Mouse (Mus musculus): Measurements from ENCODE around the gene Jag2. TPM values are rescaled to one million over a fixed set of nuclear protein-coding genes. Genes with fewer than 3 reads are reported as not detected.

The Jag2 gene
- polyA plus RNA-seq, 1 experiment from 2014 or later = 6.0 TPM

DNA sequence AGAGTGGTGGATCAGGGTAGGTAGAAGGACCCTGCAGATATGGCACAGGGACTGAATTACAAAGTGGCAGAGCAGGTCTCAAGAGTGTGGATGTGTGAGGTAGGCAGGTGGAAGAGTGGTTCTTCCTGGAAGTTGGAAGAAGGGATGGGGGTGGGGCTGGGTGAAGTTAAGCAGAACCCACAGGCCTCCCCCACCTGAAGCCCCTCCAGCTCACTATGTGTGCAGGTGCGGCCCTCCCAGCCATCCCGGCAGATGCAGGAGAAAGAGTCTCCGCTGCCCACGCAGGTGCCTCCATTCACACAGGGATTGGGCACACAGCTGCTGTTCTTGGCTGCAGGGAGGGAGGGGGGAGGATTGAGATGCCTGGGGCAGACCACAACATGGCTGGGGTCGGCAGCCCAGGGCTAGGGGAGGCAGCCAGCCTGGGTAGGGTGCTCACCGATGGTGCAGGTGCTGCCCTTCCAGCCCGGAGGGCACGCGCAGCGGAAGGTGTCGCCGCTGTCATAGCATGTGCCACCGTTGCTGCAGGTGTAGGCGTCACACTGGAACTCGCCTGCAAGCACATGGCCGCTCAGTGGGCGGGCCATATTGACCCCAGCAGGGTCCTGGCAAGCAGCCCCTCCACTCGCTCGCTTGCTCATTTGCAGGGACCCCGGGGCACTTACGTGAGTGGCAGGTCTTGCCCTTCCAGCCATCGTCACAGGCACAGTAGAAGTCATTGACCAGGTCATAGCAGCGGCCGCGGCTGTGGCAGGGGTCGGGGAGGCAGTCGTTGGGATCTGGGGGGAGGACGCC lies 16.4 kb downstream of the Jag2 start:
- Histone ChIP-seq H3K27me3 (replicated peaks; ENCODE audit: insufficient read depth, low read length) (no peaks in the 10 kb centered on the region), H3K4me1 (ENCODE audit: insufficient read depth, low read depth, low read length) (no peaks in the 10 kb centered on the region), H3K9ac (replicated peaks; ENCODE audit: low read depth) (no peak overlapping the region), H3K9me3 (ENCODE audit: low read length) (no peaks in the 10 kb centered on the region), H3K27ac (ENCODE audit: low read length) (no peak overlapping the region), H3K4me2 (replicated peaks; ENCODE audit: low read depth, low read length) (no peak overlapping the region), H3K4me3 (ENCODE audit: low read depth, low read length) (no peak overlapping the region), H3K36me3 (ENCODE audit: insufficient read depth, low read length) (peaks cover 17% of the 10 kb centered on the region)
- ATAC-seq (no peak), DNase-seq (ENCODE audit: low spot score) (no peak)
- TF ChIP-seq CTCF (IDR thresholded peaks at IDR 0.05) (no peak), EP300 (IDR thresholded peaks at IDR 0.05) (no peak)
- 87% methylated on average over 28 of the region's 28 CpGs for WGBS

DNA sequence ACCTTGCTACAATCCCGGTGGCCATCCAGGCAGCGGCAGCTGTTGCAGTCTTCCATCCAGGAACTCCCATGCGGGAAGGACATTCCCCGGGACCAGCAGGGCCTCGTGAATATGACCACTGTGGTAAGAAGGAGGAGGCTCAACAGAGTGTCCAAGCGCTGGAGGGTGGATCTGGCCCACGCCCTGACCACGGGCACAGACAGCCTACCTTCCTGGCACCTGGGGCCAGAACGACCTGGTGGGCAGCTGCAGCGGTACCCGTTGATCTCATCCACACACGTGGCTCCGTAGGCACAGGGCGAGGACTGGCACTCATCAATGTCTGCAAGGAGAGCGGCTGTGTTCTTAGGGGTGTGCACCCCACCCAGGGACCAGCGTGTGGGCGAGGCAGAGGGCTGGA lies 17.9 kb downstream of the Jag2 start:
- Histone ChIP-seq H3K4me3 (ENCODE audit: low read depth, low read length) (no peak overlapping the region), H3K27me3 (replicated peaks; ENCODE audit: insufficient read depth, low read length) (no peaks in the 10 kb centered on the region), H3K9me3 (ENCODE audit: low read length) (no peaks in the 10 kb centered on the region), H3K9ac (replicated peaks; ENCODE audit: low read depth) (no peak overlapping the region), H3K27ac (ENCODE audit: low read length) (no peak overlapping the region), H3K36me3 (ENCODE audit: insufficient read depth, low read length) (peaks cover 17% of the 10 kb centered on the region), H3K4me2 (replicated peaks; ENCODE audit: low read depth, low read length) (no peak overlapping the region), H3K4me1 (ENCODE audit: insufficient read depth, low read depth, low read length) (no peaks in the 10 kb centered on the region)
- ATAC-seq (no peak), DNase-seq (ENCODE audit: low spot score) (no peak)
- TF ChIP-seq EP300 (IDR thresholded peaks at IDR 0.05) = no peak
- TF ChIP-seq CTCF (IDR thresholded peaks at IDR 0.05) = no peak
- WGBS = 87% methylated on average over 17 of the region's 17 CpGs

DNA sequence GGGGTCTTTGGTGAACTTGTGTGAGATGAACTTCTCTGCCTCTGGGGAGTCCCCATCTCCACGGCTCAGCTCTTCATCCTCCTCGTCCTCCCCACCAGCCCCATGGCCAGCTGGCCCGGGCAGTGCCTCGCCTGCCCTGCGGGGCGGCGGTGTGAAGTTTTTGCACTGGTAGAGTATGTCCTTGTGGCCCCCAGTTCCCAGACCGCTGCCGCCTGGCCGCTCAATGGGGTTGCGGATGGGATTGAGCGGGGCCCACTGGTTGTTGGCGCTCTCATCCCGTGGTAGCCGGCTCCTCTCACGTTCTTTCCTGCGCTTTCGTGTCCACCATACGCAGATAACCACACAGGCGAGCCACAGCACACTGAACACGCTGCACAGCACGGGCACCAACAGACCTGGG lies 20.6 kb downstream of the Jag2 start:
- H3K36me3 ChIP-seq (ENCODE audit: insufficient read depth, low read length) = peaks cover 17% of the 10 kb centered on the region
- DNase-seq (ENCODE audit: low spot score) (no peak), ATAC-seq (no peak)
- no peaks in the 10 kb centered on the region for H3K9me3 ChIP-seq (ENCODE audit: low read length)
- no peaks in the 10 kb centered on the region for H3K27me3 ChIP-seq (replicated peaks; ENCODE audit: insufficient read depth, low read length)
- H3K9ac ChIP-seq (replicated peaks; ENCODE audit: low read depth) = no peak overlapping the region
- TF ChIP-seq EP300 (IDR thresholded peaks at IDR 0.05) (no peak), CTCF (IDR thresholded peaks at IDR 0.05) (no peak)
- H3K4me1 ChIP-seq (ENCODE audit: insufficient read depth, low read depth, low read length) = no peaks in the 10 kb centered on the region
- H3K4me3 ChIP-seq (ENCODE audit: low read depth, low read length) = no peak overlapping the region
- H3K4me2 ChIP-seq (replicated peaks; ENCODE audit: low read depth, low read length) = no peak overlapping the region
- WGBS = 91% methylated on average over 22 of the region's 22 CpGs
- H3K27ac ChIP-seq (ENCODE audit: low read length) = no peak overlapping the region

DNA sequence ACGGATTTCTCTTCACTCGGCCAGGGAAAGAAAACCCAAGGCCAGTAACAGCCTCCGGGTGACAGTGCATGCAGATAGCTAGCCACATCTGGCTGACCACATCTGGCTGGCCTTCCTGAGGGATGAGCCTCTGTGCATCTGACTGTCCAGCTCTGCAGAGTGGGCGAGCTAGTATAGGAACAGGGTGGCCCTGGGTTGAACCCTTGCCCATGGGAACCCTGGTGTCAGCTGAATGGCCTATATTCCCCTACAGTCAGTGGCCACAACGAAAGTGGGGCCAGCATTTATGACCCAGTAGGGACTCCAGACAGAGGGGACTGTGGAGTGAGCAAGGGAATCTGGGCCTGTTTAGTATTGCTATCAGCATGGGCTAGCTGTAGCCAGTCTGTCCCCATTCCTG lies 24.6 kb downstream of the Jag2 start:
- H3K9ac ChIP-seq (replicated peaks; ENCODE audit: low read depth) = no peak overlapping the region

DNA sequence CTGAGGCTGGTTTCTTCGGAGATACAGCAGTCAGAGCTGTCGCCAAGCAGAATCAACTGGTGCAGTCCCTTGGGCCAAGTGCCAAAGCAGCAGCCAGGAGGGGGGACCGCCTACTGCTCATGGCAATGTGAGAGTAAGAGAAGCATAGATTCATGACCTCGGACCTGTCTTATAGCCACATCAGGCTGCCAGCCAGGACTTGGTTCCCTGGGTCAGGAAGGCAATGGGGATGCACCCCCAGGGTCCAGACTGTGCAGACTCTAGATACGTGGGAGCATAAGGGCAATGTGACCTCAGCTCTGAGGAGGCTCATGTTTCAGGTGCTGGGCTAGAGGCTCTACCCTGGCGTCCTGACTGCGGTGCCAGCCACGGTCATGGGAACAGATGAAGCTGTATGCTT lies 25.6 kb downstream of the Jag2 start:
- no peak for DNase-seq (ENCODE audit: low spot score)
- no peak for TF ChIP-seq EP300 (IDR thresholded peaks at IDR 0.05)
- H3K4me2 ChIP-seq (replicated peaks; ENCODE audit: low read depth, low read length) = no peak overlapping the region
- WGBS = 50% methylated on average over 8 of the region's 8 CpGs
- no peaks in the 10 kb centered on the region for H3K4me1 ChIP-seq (ENCODE audit: insufficient read depth, low read depth, low read length)
- H3K36me3 ChIP-seq (ENCODE audit: insufficient read depth, low read length) = peaks cover 3% of the 10 kb centered on the region; the same call in 1 of the 2 replicates
- no peak overlapping the region for H3K27ac ChIP-seq (ENCODE audit: low read length)
- no peak for ATAC-seq
- H3K9me3 ChIP-seq (ENCODE audit: low read length) = no peaks in the 10 kb centered on the region
- no peaks in the 10 kb centered on the region for H3K27me3 ChIP-seq (replicated peaks; ENCODE audit: insufficient read depth, low read length)
- no peak overlapping the region for H3K9ac ChIP-seq (replicated peaks; ENCODE audit: low read depth)
- no peak overlapping the region for H3K4me3 ChIP-seq (ENCODE audit: low read depth, low read length)

More for the DNA sequence above, 24.6 kb downstream of the Jag2 start:
- no peak overlapping the region for H3K4me2 ChIP-seq (replicated peaks; ENCODE audit: low read depth, low read length)
- H3K4me1 ChIP-seq (ENCODE audit: insufficient read depth, low read depth, low read length) = no peaks in the 10 kb centered on the region
- peaks cover 3% of the 10 kb centered on the region; the same call in 1 of the 2 replicates for H3K36me3 ChIP-seq (ENCODE audit: insufficient read depth, low read length)
- no peaks in the 10 kb centered on the region for H3K9me3 ChIP-seq (ENCODE audit: low read length)
- H3K27me3 ChIP-seq (replicated peaks; ENCODE audit: insufficient read depth, low read length) = no peaks in the 10 kb centered on the region
- WGBS = 87% methylated on average over 5 of the region's 5 CpGs
- H3K4me3 ChIP-seq (ENCODE audit: low read depth, low read length) = no peak overlapping the region
- no peak overlapping the region for H3K27ac ChIP-seq (ENCODE audit: low read length)
- no peak for DNase-seq (ENCODE audit: low spot score)
- TF ChIP-seq CTCF (IDR thresholded peaks at IDR 0.05) = no peak
- TF ChIP-seq EP300 (IDR thresholded peaks at IDR 0.05) = no peak
- ATAC-seq = no peak

DNA sequence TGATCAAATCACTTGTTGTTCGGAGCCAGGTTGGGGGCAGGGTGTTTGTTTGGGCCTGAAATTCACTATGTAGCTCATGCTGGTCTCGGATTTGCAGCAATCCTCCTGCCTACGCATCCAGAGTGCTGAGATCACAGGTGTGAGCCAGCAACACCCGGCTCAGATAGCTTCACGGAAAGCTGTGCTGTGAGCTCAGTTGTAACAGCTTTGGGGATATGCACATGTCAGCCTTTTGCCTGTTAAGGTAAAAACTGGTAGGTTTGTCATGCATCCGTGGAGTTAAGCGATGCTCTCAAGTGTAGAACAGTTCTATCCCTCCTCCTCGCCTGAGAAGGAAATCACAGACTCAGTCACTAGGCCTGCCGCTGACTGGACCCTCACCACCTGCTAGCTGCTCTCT lies 28.9 kb downstream of the Jag2 start:
- DNase-seq (ENCODE audit: low spot score) (no peak), ATAC-seq (no peak)
- H3K9me3 ChIP-seq (ENCODE audit: low read length) = no peaks in the 10 kb centered on the region
- H3K27me3 ChIP-seq (replicated peaks; ENCODE audit: insufficient read depth, low read length) = no peaks in the 10 kb centered on the region
- H3K4me2 ChIP-seq (replicated peaks; ENCODE audit: low read depth, low read length) = no peak overlapping the region
- TF ChIP-seq CTCF (IDR thresholded peaks at IDR 0.05) (no peak), EP300 (IDR thresholded peaks at IDR 0.05) (no peak)
- H3K27ac ChIP-seq (ENCODE audit: low read length) = no peak overlapping the region
- WGBS = 73% methylated on average over 9 of the region's 9 CpGs
- no peak overlapping the region for H3K9ac ChIP-seq (replicated peaks; ENCODE audit: low read depth)
- H3K4me3 ChIP-seq (ENCODE audit: low read depth, low read length) = no peak overlapping the region
- H3K4me1 ChIP-seq (ENCODE audit: insufficient read depth, low read depth, low read length) = no peaks in the 10 kb centered on the region; the same call in 1 of the 2 replicates
- H3K36me3 ChIP-seq (ENCODE audit: insufficient read depth, low read length) = no peaks in the 10 kb centered on the region
